Mouse (Mus musculus) adrenal gland, postnatal 10 days (tissue): Measurements from ENCODE around the gene Rgs17. TPM values are rescaled to one million over a fixed set of nuclear protein-coding genes. Genes with fewer than 3 reads are reported as not detected.
"Not testable (repeated sequence)": the region's sequence is repeated elsewhere in the genome, so short reads cannot be mapped to it uniquely, and the experiment has no call there.

Experiments
- DNase-seq: peaks from one replicate; pipeline ENCODE4 v3.0.0; 2021; ENCODE audit warnings: mixed read lengths
- long read RNA-seq, 2 experiments: library from polyadenylated mRNA; stranded (forward); transcript quantifications; one replicate each; pipeline ENCODE4 v2.0.0; 2021
- total RNA-seq, 2 experiments: library from RNA; stranded (reverse); gene quantifications; 2 replicates each; pipeline ENCODE4 v1.2.3; 2021

Rgs17 gene
- 1 to 10 TPM; 1.1 to 1.8 TPM for total RNA-seq
- long read RNA-seq, experiment 1 = 0 reads
- long read RNA-seq, experiment 2 = 0 reads

- DNase-seq = peak; percentile 70
Measured at GRCm38 (mm10) chr10:5922294-5922828, at the start of gene Rgs17. Gene Rgs17 (minus strand): TSS chr10:5922400.

GRCm38 (mm10) chr10:5967655-5968054 is 45.5 kb upstream of the Rgs17 start:
- DNase-seq = no peak

- not testable (repeated sequence) for DNase-seq
Measured at GRCm38 (mm10) chr10:5953787-5954186, 31.6 kb upstream of the Rgs17 start.

GRCm38 (mm10) chr10:5924261-5924660 is 2.1 kb upstream of the Rgs17 start:
- DNase-seq = no peak

DNA sequence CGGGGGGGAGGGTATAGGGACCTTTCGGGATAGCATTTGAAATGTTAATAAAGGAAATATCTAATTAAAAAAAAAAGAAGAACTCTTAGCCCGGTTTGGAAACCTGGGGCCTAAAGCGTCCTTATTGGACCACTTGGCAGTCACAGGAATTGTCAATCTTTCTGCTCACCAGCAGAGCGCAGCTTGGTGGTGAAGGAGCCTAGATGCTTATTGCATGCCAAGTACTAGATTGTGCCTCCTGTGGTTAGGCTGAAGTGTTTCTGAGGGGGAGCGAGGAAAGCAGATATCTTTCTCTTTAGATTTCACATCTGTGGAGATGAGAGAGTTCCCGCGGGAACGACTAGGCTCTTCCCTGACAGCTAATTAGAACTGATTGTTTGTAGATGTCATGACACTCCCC is 896 bp upstream of the Rgs17 start:
- no peak for DNase-seq

- peak; percentile 2 for DNase-seq
Measured at GRCm38 (mm10) chr10:5921771-5922170, 429 bp downstream of the Rgs17 start.

DNA sequence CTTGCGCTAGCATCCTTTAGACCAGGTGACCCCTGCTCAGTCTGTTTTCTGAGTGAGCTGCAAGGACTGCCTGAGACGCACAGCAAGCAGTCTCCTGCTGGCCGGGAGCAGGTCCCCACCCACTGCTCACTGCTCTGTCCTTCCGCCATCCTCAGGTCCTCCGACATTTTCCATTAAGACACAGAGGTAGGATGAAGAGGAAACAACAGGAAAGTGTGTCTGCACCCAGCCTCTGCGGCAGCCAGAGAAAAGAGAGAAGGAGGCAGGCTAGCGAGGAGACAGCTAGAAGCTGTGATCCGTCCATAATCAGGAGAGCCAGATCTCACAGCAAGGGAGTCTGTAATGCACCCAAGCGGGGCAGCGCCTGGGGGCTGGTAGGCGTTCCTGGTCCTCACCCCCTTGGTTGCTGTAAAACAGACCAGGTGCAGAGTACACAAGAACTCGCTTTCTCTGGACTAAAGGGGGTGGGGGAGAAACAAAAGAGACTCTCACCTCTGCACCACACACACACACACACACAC is 1.1 kb downstream of the Rgs17 start:
- DNase-seq = peak; percentile 8

GRCm38 (mm10) chr10:5904399-5904798 is 17.8 kb downstream of the Rgs17 start:
- no peak for DNase-seq

DNA sequence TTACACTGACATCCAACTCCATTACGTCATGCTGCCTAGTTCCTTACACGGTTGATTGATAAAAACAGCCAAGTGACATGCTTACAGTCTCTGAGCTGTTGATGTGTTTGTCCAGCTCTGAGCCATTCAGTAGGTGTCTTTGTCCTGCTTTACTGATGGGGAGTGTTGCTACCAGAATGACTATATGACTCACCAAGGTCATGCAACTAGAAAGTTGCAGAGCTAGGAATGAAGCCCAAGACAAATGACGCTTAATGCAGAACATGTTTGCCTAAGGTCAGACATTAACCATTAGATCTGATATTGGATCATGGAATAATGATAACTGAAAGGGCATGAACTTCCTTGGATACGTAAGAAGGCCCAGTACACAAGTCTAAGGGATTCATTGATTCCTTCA is 20.4 kb downstream of the Rgs17 start:
- no peak for DNase-seq

DNA sequence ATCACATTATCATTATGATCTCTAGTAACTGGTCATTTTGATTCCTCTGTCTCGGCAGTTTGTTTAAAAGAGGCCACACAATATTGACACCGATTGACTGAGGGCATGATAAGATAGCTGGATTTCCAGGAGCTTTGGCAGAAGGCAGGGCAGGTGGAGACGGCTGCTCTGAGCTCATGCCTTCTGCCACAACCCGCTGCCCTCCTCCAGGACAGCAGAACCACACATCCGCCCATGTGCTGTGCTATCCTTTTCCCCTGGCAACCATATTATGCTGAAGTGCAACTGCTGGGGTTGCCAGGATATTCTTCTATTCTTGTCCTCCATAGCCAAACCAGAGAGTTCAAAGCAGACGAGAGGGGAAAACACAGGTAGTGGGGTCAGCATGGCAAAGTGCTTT is 21.5 kb downstream of the Rgs17 start:
- no peak for DNase-seq

- no peak for DNase-seq
Measured at GRCm38 (mm10) chr10:5877106-5877505, 45.1 kb downstream of the Rgs17 start.

DNA sequence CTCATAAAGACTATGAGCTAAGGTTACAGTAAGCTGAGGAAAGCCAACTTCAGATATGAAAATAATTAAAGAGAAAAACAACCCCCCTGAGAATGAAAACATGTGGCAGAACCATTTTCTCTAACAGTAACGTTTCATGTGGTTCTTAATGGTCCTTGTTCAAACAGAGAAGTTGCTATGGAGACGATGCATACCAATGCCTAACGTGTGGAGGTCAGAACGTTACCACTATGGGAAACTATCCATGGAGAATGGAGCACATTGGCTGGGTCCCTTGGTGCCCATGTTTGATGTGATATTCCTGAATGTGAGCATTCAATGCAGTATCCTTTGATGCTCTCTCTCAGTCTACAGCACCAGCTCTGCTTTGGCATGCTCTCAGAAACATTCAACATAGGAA is 51.1 kb downstream of the Rgs17 start:
- DNase-seq = no peak

DNA sequence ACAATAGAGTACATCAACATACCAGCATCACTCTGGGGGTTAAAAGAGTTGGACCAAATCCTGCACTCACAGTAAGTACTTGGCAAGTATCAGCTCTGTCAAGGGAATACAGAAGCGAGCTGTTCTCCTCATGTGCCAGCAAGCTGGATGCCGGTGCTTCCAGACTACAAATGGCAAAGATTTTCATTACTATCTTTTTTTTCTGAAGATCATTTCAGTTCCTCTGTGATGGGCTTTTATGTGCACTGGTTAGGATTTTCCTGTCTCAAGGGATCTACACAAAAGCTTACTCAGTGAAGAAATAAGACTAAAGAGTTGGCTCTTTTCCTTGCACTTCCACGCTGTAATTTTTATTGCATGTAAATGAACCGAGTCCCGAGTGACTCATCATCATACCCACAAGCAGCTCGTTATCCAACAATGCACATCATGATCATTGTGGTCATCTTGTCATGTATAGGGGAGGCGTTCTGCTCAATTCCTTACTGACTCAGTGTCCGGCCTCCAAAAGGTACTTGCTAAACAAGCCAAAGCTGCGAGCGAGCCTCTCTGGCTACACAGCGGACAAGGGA is 54.1 kb downstream of the Rgs17 start:
- DNase-seq = no peak

DNA sequence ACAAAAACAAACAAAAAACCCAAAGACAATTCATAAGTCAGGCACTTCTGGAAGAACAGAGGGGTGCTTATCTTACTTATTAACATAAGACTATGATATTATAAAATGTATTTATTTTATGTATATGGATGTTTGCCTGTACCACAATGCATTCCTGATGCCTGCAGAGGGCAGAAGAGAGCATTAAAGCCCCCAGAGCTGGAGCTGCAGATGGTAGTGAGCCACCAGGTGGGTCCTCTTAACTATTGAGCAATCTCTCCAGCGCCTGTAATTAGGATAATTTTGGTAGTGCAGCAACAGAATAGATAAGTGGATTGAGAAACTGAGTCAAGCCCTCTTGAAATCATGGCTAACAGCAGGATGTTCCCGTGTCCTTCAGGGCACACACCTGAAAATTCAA is 56.2 kb downstream of the Rgs17 start:
- DNase-seq = no peak

- DNase-seq = no peak
Measured at GRCm38 (mm10) chr10:5862669-5863068, 59.5 kb downstream of the Rgs17 start.

DNA sequence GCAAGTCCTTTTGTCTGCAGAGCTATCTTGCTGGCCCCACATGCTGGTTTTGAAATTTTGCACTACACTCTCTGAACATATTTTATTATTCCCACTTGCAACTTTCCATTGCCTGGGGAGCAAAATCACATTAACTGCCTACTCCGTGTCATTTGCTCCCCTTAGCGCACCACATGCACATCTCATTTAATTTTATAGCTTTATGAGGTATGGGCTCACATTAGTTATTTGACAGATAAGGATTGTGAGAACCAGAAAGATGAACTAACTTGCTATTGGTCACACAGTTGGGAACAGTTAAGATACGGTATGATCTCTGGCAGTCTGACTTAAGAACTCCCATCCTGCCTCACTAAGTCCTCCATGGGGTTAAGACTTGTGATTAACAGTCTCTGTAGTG is 61.4 kb downstream of the Rgs17 start:
- no peak for DNase-seq

DNA sequence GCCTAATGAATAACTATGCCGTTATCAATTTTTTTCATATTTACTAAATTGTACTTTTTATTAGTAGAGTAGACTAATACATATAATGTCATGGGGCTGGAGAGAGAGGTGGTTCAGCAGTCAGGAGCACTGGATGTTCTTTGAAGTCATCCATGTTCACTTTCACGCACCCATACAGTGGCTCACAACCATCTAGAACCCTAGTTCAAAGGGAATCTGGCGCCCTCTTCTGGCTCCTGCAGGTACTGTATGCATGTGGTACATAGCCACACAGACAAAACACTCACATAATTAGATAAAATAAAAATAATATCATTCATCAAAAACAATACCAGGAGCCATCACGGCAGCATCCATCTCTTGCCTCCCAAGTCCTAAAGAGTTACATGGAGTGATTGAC is 62.5 kb downstream of the Rgs17 start:
- peak; percentile 7 for DNase-seq

DNA sequence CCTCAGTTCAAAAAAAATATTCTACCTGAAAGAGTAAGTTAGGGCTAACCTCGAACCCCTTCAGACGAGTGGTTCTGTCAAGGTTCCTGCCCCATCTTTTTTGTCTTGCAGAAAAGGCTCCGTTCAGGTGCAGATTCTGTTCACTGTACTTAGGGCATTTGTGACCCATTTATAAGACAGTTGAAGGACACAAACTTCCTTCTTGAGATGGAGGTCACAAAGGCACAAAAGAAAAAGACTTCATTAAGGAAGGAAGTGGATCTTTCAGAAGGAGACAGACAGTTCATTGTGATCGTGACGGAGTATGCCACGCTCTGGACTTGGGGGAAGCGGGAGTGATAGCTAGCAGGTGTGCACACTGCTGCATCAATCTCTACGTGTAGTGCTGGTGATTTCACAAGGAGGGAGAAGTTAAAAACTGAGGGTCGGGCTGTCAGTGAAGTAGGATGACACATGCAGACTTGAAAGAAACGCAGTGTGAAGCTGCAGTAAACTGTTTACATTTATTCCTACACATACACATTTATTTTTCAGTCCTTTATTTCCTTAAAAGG is 64.1 kb downstream of the Rgs17 start:
- DNase-seq = no peak

DNA sequence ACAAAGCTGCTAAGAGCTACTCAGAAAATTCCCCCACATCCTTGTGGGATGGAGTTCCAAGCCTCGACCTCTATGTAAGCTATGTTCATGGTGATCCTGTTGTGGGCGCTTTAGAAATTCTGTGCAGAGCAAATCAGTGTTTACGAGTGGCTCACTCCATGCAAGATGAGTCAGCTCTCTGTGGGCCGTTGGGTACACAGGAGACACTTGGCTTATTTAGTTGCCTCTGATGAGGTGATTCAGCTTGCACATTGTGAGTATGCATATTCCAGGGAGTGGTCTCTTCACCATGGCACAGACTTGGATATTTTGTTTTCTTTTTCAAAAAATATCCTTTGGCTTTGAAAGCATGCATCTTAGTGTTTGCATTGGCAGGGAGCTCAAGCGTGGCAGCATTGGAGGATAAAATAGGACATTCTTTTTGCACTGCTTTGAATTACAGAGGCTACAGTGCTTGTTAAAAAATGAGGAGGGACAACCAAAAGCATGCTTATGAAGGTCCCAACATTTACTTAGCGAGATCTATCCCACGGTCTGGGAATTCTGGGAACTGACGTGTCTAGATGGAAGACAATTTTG is 68.8 kb downstream of the Rgs17 start:
- DNase-seq = no peak

GRCm38 (mm10) chr10:5846939-5847338 is 75.3 kb downstream of the Rgs17 start:
- no peak for DNase-seq

GRCm38 (mm10) chr10:5841369-5841768 is 80.8 kb downstream of the Rgs17 start:
- DNase-seq = peak; percentile 71

DNA sequence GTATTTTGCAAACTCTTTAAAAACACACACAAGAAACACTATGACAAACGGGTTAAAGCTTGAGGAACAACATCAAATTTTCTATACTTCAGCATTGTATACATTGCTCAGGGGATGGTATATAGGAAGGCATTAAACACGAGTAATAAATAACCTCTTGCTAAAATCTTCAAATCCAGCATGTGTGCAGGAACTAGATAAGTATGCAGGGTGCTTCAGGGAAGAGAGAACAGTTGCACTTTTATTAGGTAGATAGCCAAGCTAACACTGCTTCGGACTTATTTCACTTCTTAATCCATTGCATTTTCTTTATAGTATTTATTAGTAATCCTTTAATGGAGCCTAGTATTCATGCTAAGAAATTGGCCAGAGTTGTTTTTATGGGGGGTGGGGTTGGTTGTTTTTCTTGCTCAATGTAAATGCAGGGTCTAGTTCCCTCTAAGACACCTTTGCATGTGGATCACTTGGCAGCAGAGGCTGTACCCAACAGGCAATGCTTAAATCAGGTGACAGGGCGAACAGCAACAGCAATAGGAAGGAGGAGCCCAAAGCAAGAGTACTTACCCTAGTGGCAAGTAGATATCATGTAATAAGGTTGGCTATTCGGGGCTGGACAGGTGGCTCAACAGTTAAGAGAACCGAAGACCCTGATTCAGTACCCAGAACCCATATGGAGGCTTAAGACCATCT is 95.7 kb downstream of the Rgs17 start:
- no peak for DNase-seq

DNA sequence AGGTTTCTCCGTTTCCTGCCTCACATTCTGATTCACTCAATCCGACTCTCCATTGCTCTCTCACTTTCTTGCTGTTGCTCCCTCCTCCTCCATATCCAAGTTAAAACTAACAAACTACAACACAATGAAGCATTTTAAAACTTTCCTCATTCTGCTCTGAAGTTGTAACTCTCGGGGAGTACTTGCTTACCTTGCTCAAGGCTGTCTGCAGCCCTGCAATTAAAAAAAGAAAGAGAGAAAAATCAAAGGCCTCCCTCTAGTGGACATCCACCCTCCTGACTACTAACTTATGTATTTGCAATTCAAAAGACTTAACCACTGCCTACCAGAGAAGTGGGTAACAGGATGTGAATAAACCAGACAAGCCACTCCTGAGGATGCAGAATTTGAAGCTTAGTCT is 97.4 kb downstream of the Rgs17 start:
- peak; percentile 40 for DNase-seq
